Mouse (Mus musculus) embryonic fibroblast, embryonic 13.5 days (primary cell): ENCODE results near the gene Lbp.

Experiments used
- CTCF ChIP-seq: IDR thresholded peaks from 2 replicates; pipeline ENCODE4 v1.5.1; 2011; ENCODE audit warnings: mild to moderate bottlenecking, control low read depth, low read length, moderate library complexity, borderline replicate concordance; ENCODE audit not compliant: insufficient read depth
- POLR2A ChIP-seq: IDR thresholded peaks from 2 replicates; pipeline ENCODE4 v1.6.1; 2011; ENCODE audit warnings: low read depth, mild to moderate bottlenecking, control low read depth, low read length, moderate library complexity

GRCm38 (mm10) chr2:158305948-158306695 is at the start of gene Lbp:
- TF ChIP-seq POLR2A (no peak), CTCF (no peak)
